Mouse (Mus musculus): ENCODE results near the gene Slc32a1. TPM values are rescaled to one million over a fixed set of nuclear protein-coding genes. Genes with fewer than 3 reads are reported as not detected.

Gene Slc32a1
- polyA plus RNA-seq, 1 experiment from 2014 or later: 0.25 TPM

- peak overlapping the region; percentile 40 for H3K4me3 ChIP-seq
- no peaks in the 10 kb centered on the region for H3K36me3 ChIP-seq
- no peaks in the 10 kb centered on the region for H3K9me3 ChIP-seq (replicated peaks)
- peak; percentile 44 for DNase-seq (ENCODE audit: low spot score)
- no peak overlapping the region for H3K27ac ChIP-seq (replicated peaks)
- WGBS: under 1% methylated on average over 24 of the region's 24 CpGs
- peaks cover 49% of the 10 kb centered on the region for H3K4me1 ChIP-seq
- peaks cover 100% of the 10 kb centered on the region for H3K27me3 ChIP-seq (ENCODE audit: low read depth, poor library complexity, severe bottlenecking)
Observed at GRCm38 (mm10) chr2:158615161-158615680, 4.7 kb downstream of the Slc32a1 start.

GRCm38 (mm10) chr2:158615702-158616101 is 5.1 kb downstream of the Slc32a1 start:
- Histone ChIP-seq H3K27ac (replicated peaks) (no peak overlapping the region), H3K27me3 (ENCODE audit: low read depth, poor library complexity, severe bottlenecking) (peaks cover 100% of the 10 kb centered on the region)
- peak; percentile 23 for DNase-seq (ENCODE audit: low spot score)

GRCm38 (mm10) chr2:158616296-158616695 is 5.7 kb downstream of the Slc32a1 start:
- WGBS: 1% methylated on average over 12 of the region's 12 CpGs
- Histone ChIP-seq H3K27me3 (ENCODE audit: low read depth, poor library complexity, severe bottlenecking) (peaks cover 100% of the 10 kb centered on the region), H3K9me3 (replicated peaks) (no peaks in the 10 kb centered on the region), H3K36me3 (no peaks in the 10 kb centered on the region), H3K4me1 (peaks cover 38% of the 10 kb centered on the region), H3K4me3 (peak overlapping the region; percentile 40), H3K27ac (replicated peaks) (no peak overlapping the region)
- peak; percentile 37 for DNase-seq (ENCODE audit: low spot score)

More at GRCm38 (mm10) chr2:158615702-158616101, 5.1 kb downstream of the Slc32a1 start:
- Histone ChIP-seq H3K9me3 (replicated peaks) (no peaks in the 10 kb centered on the region), H3K36me3 (no peaks in the 10 kb centered on the region), H3K4me3 (peak overlapping the region; percentile 40; the same call in 1 of the 2 replicates), H3K4me1 (peaks cover 44% of the 10 kb centered on the region)
- 3% methylated on average over 13 of the region's 13 CpGs for WGBS

- no peak overlapping the region for H3K27ac ChIP-seq (replicated peaks)
- no peaks in the 10 kb centered on the region for H3K9me3 ChIP-seq (replicated peaks)
- no peak for DNase-seq (ENCODE audit: low spot score)
- 0 out of 2 replicates have a peak overlapping the region, but pooled peaks have one; percentile 40 for H3K4me3 ChIP-seq
- no peaks in the 10 kb centered on the region for H3K36me3 ChIP-seq
- H3K27me3 ChIP-seq (ENCODE audit: low read depth, poor library complexity, severe bottlenecking): peaks cover 100% of the 10 kb centered on the region
- 10% methylated on average over 11 of the region's 11 CpGs for WGBS
- peaks cover 34% of the 10 kb centered on the region for H3K4me1 ChIP-seq
Observed at GRCm38 (mm10) chr2:158616790-158617189, 6.2 kb downstream of the Slc32a1 start.

GRCm38 (mm10) chr2:158624718-158625222 is 14.2 kb downstream of the Slc32a1 start, which contains the start of gene Actr5:
Actr5 (plus strand) TSS chr2:158624888.
- H3K4me3 ChIP-seq: peak within 1 kb of the TSS; percentile 91
- peaks cover 17% of the 10 kb centered on the region for H3K4me1 ChIP-seq
- H3K36me3 ChIP-seq: peaks cover 35% of the 10 kb centered on the region
- no peaks in the 10 kb centered on the region for H3K9me3 ChIP-seq (replicated peaks)
- H3K27me3 ChIP-seq (ENCODE audit: low read depth, poor library complexity, severe bottlenecking): peaks cover 32% of the 10 kb centered on the region
- WGBS: under 1% methylated on average over 39 of the region's 39 CpGs
- peak within 1 kb of the TSS; percentile 94 for H3K27ac ChIP-seq (replicated peaks)
- peak; percentile 98 for DNase-seq (ENCODE audit: low spot score)

- H3K4me3 ChIP-seq: peak overlapping the region; percentile 91
- peak overlapping the region; percentile 94 for H3K27ac ChIP-seq (replicated peaks)
- H3K27me3 ChIP-seq (ENCODE audit: low read depth, poor library complexity, severe bottlenecking): peaks cover 27% of the 10 kb centered on the region
- under 1% methylated on average over 44 of the region's 44 CpGs for WGBS
- DNase-seq (ENCODE audit: low spot score): no peak
- peaks cover 17% of the 10 kb centered on the region for H3K4me1 ChIP-seq
- H3K36me3 ChIP-seq: peaks cover 40% of the 10 kb centered on the region
- H3K9me3 ChIP-seq (replicated peaks): no peaks in the 10 kb centered on the region
Observed at GRCm38 (mm10) chr2:158625231-158625630, 14.7 kb downstream of the Slc32a1 start.

- Histone ChIP-seq H3K27me3 (ENCODE audit: low read depth, poor library complexity, severe bottlenecking) (peaks cover 22% of the 10 kb centered on the region), H3K36me3 (peaks cover 44% of the 10 kb centered on the region), H3K4me1 (peaks cover 17% of the 10 kb centered on the region), H3K27ac (replicated peaks) (peak overlapping the region; percentile 94), H3K9me3 (replicated peaks) (no peaks in the 10 kb centered on the region), H3K4me3 (peak overlapping the region; percentile 91)
- DNase-seq (ENCODE audit: low spot score): no peak
- 43% methylated on average over 8 of the region's 8 CpGs for WGBS
Observed at GRCm38 (mm10) chr2:158625697-158626096, 15.1 kb downstream of the Slc32a1 start.

GRCm38 (mm10) chr2:158628858-158629257 is 18.3 kb downstream of the Slc32a1 start:
- H3K9me3 ChIP-seq (replicated peaks): no peaks in the 10 kb centered on the region
- 68% methylated on average over 3 of the region's 3 CpGs for WGBS
- H3K4me3 ChIP-seq: no peak overlapping the region
- H3K4me1 ChIP-seq: peaks cover 17% of the 10 kb centered on the region
- DNase-seq (ENCODE audit: low spot score): no peak
- peaks cover 76% of the 10 kb centered on the region for H3K36me3 ChIP-seq
- no peaks in the 10 kb centered on the region for H3K27me3 ChIP-seq (ENCODE audit: low read depth, poor library complexity, severe bottlenecking)
- H3K27ac ChIP-seq (replicated peaks): no peak overlapping the region

- Histone ChIP-seq H3K9me3 (replicated peaks) (no peaks in the 10 kb centered on the region), H3K27ac (replicated peaks) (no peak overlapping the region), H3K4me3 (no peak overlapping the region), H3K36me3 (peaks cover 79% of the 10 kb centered on the region), H3K27me3 (ENCODE audit: low read depth, poor library complexity, severe bottlenecking) (no peaks in the 10 kb centered on the region), H3K4me1 (peaks cover 17% of the 10 kb centered on the region)
- 92% methylated on average over 1 of the region's 1 CpGs for WGBS
- DNase-seq (ENCODE audit: low spot score): peak; percentile 36
Observed at GRCm38 (mm10) chr2:158629414-158629813, 18.8 kb downstream of the Slc32a1 start.

- Histone ChIP-seq H3K27me3 (ENCODE audit: low read depth, poor library complexity, severe bottlenecking) (no peaks in the 10 kb centered on the region), H3K9me3 (replicated peaks) (no peaks in the 10 kb centered on the region), H3K27ac (replicated peaks) (no peak overlapping the region), H3K4me1 (peaks cover under 1% of the 10 kb centered on the region; the same call in 1 of the 2 replicates), H3K36me3 (peaks cover 97% of the 10 kb centered on the region), H3K4me3 (no peak overlapping the region)
- DNase-seq (ENCODE audit: low spot score): no peak
- 88% methylated on average over 5 of the region's 5 CpGs for WGBS
Observed at GRCm38 (mm10) chr2:158631873-158632272, 21.3 kb downstream of the Slc32a1 start.

GRCm38 (mm10) chr2:158641869-158642268 is 31.3 kb downstream of the Slc32a1 start:
- 16% methylated on average over 2 of the region's 2 CpGs for WGBS
- H3K27ac ChIP-seq (replicated peaks): no peak overlapping the region
- no peak overlapping the region for H3K4me3 ChIP-seq
- DNase-seq (ENCODE audit: low spot score): peak; percentile 67
- no peaks in the 10 kb centered on the region for H3K9me3 ChIP-seq (replicated peaks)
- no peaks in the 10 kb centered on the region for H3K27me3 ChIP-seq (ENCODE audit: low read depth, poor library complexity, severe bottlenecking)
- no peaks in the 10 kb centered on the region for H3K4me1 ChIP-seq
- peaks cover 44% of the 10 kb centered on the region for H3K36me3 ChIP-seq

- 94% methylated on average over 2 of the region's 2 CpGs for WGBS
- Histone ChIP-seq H3K27ac (replicated peaks) (no peak overlapping the region), H3K4me1 (no peaks in the 10 kb centered on the region), H3K27me3 (ENCODE audit: low read depth, poor library complexity, severe bottlenecking) (no peaks in the 10 kb centered on the region), H3K36me3 (peaks cover 37% of the 10 kb centered on the region), H3K9me3 (replicated peaks) (no peaks in the 10 kb centered on the region), H3K4me3 (no peak overlapping the region)
- no peak for DNase-seq (ENCODE audit: low spot score)
Observed at GRCm38 (mm10) chr2:158642587-158642986, 32.0 kb downstream of the Slc32a1 start.

GRCm38 (mm10) chr2:158643791-158644190 is 33.2 kb downstream of the Slc32a1 start:
- no peak for DNase-seq (ENCODE audit: low spot score)
- no peak overlapping the region for H3K4me3 ChIP-seq
- no peaks in the 10 kb centered on the region for H3K4me1 ChIP-seq
- H3K27ac ChIP-seq (replicated peaks): no peak overlapping the region
- peaks cover 25% of the 10 kb centered on the region for H3K36me3 ChIP-seq
- no peaks in the 10 kb centered on the region for H3K9me3 ChIP-seq (replicated peaks)
- 93% methylated on average over 3 of the region's 3 CpGs for WGBS
- H3K27me3 ChIP-seq (ENCODE audit: low read depth, poor library complexity, severe bottlenecking): no peaks in the 10 kb centered on the region

Measured in midbrain, embryonic 10.5 days (tissue).